Mouse (Mus musculus) layer of hippocampus, adult 8-10 months (tissue): Measurements from ENCODE around the gene Rhobtb1. TPM values are rescaled to one million over a fixed set of nuclear protein-coding genes. Genes with fewer than 3 reads are reported as not detected.

Experiments
- DNase-seq, 2 experiments: peaks; one replicate each; pipeline ENCODE4 v3.0.0; 2022; ENCODE audit warnings: low spot score in 2 of 2
- total RNA-seq, 4 experiments: library from RNA; stranded (reverse); gene quantifications; 2 replicates each; pipeline ENCODE4 v1.2.4; 2022

The Rhobtb1 gene
- total RNA-seq, 4 experiments from 2014 or later, result 5.2 to 5.8 (median 5.4) TPM

GRCm38 (mm10) chr10:69163216-69163615, 12.0 kb downstream of the Rhobtb1 start:
- no peak for DNase-seq

DNA sequence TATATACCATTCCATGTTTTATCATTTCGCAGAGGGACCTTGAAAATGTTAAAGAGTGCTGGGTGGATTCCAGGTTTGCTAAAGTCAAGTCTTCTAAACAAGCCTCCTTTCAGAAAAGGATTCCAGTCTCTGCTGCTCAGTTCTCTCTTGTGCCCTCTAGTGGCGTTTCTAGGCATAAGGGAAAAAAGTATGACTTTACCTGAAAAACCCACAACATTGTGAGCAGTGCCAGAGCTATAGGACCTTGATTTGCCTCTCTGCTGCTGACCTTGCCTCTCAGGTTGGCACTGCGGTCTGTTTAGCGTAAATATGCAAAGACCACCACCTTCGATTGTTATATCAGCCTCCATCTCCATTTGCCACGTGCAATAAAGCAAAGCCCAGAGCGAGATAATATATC, 13.9 kb downstream of the Rhobtb1 start:
- DNase-seq, result no peak

DNA sequence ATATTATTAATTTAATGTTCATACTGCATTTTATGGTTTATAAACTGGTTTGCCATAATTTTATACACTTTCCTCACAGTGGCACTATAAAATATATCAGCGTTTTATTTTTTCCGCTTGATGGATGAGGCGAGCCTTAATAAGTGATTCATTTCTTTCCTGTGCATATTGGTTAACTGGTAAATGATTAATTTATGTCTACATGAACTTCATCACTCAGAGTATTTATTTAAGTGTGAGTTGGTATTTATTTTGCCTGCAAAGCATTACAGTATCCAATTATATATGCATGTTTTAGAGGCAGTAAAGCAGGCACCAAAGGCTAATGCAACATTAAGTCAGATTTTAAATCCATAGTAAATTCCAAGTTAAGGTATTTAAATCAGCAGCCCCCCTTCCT, 14.6 kb downstream of the Rhobtb1 start:
- no peak for DNase-seq

DNA sequence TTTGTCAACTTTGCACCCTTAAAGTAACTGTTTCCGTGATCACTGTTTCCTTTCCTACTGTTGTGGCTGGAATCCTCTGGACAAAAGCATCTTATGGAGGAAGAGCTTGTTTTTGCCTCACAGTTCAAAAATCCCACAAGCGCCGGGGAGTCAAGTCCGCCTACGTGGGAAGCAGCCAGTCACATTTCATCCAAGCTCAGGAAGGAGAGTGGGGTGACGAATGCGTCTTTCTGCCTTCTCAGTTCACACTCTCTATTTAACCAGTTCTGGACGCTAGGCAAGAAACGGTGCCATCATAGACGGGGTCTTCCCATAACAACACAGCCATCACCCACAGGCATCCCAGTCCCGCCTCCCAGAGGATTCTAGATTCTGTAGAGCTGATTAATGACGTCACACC, 15.3 kb downstream of the Rhobtb1 start:
- DNase-seq, result no peak

DNA sequence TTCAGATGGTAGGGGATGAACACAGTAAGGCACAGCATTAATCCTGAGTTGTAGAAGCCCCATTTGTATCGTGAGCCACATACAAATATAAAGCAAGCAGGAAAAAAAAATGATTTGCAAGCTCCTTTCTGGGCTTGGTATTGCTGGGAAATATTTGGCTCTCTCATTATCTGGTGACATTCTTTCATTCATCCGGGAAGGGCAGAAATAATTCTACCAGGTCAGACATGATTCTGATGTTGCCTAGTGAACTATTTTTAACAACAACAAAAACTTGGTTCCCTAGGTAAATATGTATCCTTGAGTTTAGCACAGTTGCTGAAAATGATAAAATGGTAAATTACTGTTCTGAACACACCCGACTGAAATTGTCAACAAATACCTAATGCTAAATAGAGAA, 21.2 kb downstream of the Rhobtb1 start:
- no peak for DNase-seq

DNA sequence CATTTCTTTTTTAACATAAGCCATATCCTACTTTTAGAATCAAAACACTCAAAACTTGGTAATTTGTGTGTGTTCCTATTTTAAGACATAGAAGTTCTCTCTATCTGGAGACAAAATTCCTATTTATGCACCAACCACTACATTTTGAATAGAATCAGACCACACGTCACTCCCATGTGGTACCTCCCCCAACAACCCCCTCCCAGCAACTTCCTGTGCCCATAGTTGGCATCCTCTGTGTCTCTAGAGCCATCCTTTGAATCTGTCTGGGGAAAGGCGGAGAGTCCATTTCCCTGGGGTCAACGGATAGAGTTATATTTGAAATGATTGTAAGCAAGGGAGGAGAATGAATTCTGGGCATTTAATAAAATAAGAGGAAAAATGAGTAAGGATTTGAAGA, 24.9 kb downstream of the Rhobtb1 start:
- no peak for DNase-seq

DNA sequence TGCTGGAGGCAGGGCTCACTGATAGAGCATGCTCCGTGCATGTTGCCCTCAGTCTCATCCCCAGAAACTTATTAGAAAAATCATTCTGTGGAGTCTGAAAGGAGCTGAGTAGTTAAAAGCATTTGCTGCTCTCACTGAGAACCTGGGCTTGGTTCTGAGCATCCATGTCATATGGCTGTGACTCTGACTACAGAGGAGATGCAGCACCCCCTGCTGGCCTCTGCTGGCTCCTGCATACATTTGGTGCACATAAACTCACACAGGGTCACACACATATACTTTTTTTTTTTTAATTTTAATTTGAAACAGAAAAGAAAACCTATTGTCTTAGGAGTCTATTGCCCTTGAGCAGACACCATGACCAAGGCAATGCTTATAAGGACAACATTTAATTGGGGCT, 28.1 kb downstream of the Rhobtb1 start:
- DNase-seq, result no peak

DNA sequence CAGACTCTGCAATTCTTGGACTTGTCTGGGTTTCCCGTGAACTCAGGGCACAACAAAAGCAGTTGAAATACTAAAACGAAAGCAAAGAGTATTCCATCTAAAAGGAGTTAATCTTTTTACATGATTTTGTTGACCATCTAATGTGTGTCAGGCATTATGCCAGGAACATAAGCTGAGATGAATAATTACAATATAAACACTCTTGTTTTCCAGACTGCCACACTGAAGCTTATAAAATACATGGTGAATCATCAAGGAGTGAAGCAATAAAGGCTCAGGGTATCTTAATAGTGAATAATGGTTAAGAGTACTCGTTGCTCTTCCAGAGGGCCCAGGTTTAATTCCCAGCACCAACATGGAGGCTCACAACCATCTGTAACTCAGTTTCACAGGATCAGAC, 29.8 kb downstream of the Rhobtb1 start:
- DNase-seq, result no peak

DNA sequence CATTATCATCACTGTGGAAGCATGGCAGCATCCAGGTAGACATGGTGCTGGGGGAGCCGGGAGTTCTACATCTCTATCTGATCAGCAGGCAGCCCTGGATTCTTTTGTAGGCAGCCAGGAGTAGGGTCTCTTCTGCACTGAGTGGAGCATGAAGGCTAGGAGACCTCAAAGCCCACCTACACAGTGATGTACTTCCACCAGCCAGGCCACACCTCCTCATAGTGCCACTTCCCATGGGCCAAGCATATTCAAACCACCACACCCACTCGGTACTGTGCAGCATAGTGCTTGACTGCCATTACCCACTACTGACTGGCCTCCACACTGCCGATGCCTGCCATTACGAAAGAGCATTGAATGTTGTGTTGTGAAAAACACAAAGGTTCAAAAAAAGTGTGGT, 33.7 kb downstream of the Rhobtb1 start:
- DNase-seq, result no peak

DNA sequence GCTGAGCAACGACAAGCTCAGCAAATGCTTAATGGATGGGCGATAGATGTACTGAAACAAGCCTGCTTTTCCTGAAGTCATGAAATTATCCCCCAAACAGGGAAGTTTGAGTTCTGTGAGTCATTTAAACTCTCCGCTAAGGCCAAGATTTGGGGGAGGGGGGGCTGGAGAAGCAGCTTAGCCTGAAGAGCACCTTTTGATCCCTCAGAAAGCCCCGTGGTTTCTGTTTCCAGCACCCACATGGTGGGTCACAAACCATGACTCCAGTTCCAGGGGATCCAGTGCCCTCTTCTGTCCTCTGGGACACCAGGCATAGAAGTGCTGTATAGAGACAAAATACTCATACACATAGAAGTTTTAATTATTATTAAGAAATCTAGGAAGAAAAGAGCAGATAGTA, 34.2 kb downstream of the Rhobtb1 start:
- no peak for DNase-seq

DNA sequence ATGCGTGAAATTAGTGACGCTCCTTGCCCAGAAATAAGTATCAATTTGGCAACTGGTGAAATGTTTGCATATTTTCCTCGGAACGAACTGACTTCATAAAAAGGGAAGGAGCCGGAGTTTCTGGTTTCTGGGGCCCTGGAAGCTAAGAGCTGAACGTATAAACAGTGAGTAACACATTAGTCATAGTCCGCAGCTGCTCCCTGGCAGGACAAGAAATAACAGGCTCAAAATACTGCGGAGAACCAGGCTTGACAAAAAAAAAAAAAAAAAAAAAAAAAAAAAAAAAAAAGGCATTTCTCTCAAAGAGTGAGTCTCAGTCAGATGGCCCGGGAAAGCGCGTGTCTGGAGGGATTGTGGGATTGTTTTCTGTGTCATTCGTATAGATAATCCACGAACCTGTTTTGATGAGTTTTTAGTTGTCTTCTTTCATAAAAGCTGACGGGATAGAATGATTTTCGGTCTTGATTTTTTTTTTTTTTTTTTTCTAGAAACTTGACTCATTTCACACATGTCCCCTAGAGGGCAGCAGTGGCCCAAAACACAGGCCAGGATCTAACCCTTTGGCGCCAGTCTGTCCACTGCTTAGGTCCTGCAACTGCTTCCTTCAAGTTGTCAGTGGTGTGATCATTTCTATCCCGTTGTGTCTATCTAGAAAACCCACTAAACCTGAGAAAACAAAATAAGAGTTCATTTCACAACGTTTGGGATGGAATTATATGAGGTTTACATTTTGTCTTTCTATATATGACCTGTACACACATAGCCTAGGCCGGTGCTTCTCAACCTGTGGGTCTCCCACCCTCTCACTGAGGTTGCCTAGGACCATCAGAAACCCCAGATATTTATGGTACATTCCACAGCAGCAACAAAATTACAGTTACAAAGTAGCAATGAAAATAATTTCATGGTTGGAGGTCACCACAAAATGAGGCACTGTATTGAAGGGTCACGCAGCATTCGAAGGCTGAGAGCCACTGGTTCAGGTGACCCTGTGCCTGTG, 35.0 kb downstream of the Rhobtb1 start:
- DNase-seq, result peak; percentile 56 to 60

GRCm38 (mm10) chr10:69187773-69188443, 36.7 kb downstream of the Rhobtb1 start:
- DNase-seq, result no peak

DNA sequence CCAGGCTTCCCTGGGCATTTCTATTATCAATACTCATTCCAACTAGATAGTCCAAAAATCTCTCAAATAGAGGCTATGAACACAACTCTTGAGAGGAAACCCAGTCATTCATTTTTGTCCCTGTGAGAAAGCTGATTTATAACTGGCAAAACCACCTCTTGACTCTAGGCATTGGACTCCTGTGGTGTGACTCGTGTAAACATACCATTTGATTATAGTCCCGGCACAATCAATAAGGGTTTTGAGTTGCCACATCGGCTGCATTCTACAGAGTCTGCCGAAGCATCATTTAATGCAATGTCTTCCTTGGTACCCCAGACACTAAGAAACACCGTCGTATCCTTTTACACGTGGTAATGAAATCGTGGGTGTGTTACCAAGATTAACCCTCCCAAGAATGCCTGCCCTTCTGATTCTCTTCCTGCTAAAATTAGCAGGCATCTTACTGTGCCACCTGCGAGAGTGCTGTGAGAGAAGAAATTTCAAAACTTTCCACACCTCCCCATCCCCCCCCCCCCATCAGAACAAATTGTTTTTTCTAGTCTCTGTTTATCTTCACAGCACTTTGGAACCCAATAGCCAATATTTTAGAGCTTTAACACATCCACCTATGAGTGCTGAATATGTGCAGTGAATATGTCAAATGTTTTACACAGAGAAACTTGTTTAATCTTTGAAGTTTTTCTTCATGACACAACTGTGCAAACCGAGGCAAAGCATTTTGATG, 39.4 kb downstream of the Rhobtb1 start:
- no peak for DNase-seq

GRCm38 (mm10) chr10:69192266-69192665, 41.0 kb downstream of the Rhobtb1 start:
- DNase-seq, result no peak

DNA sequence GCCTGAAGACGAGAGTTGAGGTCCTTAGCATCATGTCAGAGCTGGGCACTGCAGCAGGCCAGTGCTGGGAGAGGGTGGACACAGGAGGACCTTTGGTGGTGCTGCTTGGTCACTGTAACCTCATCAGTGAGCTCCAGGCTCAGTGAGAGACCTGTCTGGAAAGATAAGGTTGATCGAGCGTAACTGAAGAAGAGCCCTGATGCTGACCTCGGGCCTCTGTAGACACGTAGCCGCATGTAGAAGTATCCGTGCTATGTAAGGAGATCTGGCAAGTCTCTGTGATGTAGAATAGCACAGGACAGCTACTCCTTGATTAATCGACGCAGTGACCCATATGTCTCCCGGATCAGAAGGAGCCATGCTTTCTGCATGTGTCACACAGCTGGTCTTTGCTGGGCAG, 42.5 kb downstream of the Rhobtb1 start:
- no peak for DNase-seq

GRCm38 (mm10) chr10:69204677-69205400, 53.6 kb downstream of the Rhobtb1 start:
- no peak for DNase-seq

DNA sequence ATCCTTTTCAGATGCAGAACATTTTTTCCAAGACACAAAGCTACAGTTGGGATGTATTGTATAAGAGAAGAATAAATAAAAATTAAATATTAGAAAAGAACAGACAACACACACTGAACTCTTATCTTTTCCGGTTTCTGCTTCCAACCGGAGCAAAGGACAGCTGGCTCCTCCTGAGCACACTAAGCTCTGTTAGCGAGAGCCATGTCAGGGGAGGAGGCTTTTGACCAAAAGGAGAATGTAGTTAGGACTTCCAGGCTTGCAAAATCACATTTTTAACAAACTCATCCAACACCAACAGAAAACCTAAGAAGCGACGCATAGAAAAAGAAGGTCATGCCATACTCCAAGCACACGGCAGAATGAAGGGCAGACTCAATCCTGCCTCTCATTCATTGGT, 54.8 kb downstream of the Rhobtb1 start:
- DNase-seq, result no peak

- no peak for DNase-seq
Observed at GRCm38 (mm10) chr10:69207481-69207880, 56.2 kb downstream of the Rhobtb1 start.

GRCm38 (mm10) chr10:69207981-69208630, 56.9 kb downstream of the Rhobtb1 start:
- DNase-seq, result no peak

DNA sequence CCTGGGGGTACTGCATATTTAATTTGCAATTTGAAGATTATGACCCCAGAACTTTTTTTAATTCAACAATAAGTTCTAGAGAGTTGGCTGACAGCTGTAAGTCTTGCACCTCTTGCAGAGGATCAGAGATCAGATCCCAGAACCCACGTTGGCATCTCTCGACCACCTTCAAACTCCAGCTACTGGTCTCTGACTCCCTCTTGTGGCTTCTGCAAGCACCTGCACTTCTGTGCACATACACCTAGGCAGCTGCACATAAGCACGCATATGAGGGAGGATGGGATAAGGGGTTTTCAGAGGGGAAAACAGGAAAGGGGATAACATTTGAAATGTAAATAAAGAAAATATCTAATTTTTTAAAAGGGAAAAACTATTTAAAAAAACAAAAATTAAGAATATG, 57.5 kb downstream of the Rhobtb1 start:
- no peak for DNase-seq

DNA sequence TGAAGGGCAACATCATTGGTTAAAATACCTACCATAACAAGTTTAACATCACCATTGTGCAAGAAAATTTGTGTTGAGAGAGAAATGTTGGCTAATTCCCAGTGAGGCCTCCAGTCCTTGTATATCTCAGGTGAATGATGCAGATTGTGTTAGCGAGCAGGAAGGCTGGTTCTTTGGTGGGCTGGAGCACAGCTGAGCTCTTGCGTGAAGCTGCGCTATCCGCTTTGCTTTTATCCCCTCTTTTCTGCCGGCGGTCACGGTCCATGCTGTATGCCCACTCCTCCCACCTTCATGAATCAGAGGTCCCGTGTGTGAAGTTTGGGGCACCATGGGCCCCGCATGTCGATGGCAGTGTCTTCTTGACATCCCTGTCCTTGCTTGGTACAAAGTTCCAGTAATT, 58.8 kb downstream of the Rhobtb1 start:
- no peak for DNase-seq
